Mouse (Mus musculus) small intestine, adult 2 months (tissue): ENCODE results near the gene Tmem95. TPM values are rescaled to one million over a fixed set of nuclear protein-coding genes. Genes with fewer than 3 reads are reported as not detected.

ENCODE experiments used
- H3K27ac ChIP-seq: fragments of 200-500 bp; 2 replicates; pipeline ENCODE4 v1.5.1; 2012; ENCODE audit warnings: low read depth, low read length, control low read depth, inconsistent platforms; ENCODE audit not compliant: insufficient read depth
- H3K27me3 ChIP-seq: fragments of 200-500 bp; 2 replicates; pipeline ENCODE4 v1.6.1; 2012; ENCODE audit warnings: mild to moderate bottlenecking, moderate library complexity, low read length, inconsistent platforms; ENCODE audit not compliant: control insufficient read depth, insufficient read depth
- H3K36me3 ChIP-seq: fragments of 200-500 bp; 2 replicates; pipeline ENCODE4 v1.6.1; 2012; ENCODE audit warnings: mild to moderate bottlenecking, low read length, control low read depth, inconsistent platforms; ENCODE audit not compliant: control insufficient read depth, insufficient read depth
- H3K4me1 ChIP-seq: fragments of 200-500 bp; 2 replicates; pipeline ENCODE4 v1.6.1; 2012; ENCODE audit warnings: low read length, inconsistent platforms, mixed read lengths; ENCODE audit not compliant: control insufficient read depth, insufficient read depth, insufficient read length
- H3K4me3 ChIP-seq: fragments of 200-500 bp; 2 replicates; pipeline ENCODE4 v1.5.1; 2012; ENCODE audit warnings: low read depth, mild to moderate bottlenecking, control low read depth, inconsistent platforms, low read length, moderate library complexity
- CTCF ChIP-seq: fragments of 200-500 bp; IDR thresholded peaks from 2 replicates; pipeline ENCODE4 v1.5.1; 2012; ENCODE audit warnings: low read depth, mild to moderate bottlenecking, control low read depth, inconsistent platforms, low read length, moderate library complexity, mixed read lengths; ENCODE audit not compliant: insufficient replicate concordance, insufficient read length; ENCODE audit errors: extremely low read depth
- POLR2A ChIP-seq: fragments of 200-500 bp; IDR thresholded peaks from 2 replicates; pipeline ENCODE4 v1.6.1; 2012; ENCODE audit warnings: low read depth, mild to moderate bottlenecking, control low read depth, inconsistent platforms, low read length, moderate library complexity
- WGBS: fragments of 180-500 bp; shearing (Covaris S2); methylation state at CpG from one replicate; pipeline ENCODE4 v1.1.7; 2018; 5-methylcytosine and 5-hydroxymethylcytosine counted together
- polyA plus RNA-seq: library from polyadenylated mRNA; depleted of rRNA; stranded (reverse); fragments of >200 nt; gene quantifications from 2 replicates; pipeline ENCODE4 v1.2.3, GENCODE M21; 2012

The Tmem95 gene
- polyA plus RNA-seq, 1 experiment = not detected

DNA sequence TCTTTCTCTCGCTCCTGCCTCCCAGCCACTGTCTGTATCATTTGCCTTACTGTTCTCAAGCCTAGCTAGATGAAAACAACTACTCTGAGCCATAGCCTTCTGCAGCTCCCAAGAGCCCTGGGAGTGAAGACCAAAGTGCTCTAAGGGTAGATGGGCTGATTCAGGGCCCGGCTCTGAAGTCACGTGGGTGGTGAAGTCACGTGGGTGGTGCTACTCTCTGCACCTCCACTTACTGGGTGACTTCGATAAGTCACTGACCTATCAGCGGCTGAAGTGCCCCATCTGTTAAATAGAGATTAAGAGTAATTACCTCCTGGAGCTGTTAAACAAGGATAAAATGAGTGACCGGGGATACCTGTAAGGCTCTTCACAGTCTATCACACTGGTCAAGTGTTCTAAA lies 23.8 kb downstream of the Tmem95 start:
- Histone ChIP-seq H3K4me3 (no peak overlapping the region), H3K4me1 (peaks cover 8% of the 10 kb centered on the region), H3K27ac (no peak overlapping the region), H3K27me3 (no peaks in the 10 kb centered on the region), H3K36me3 (peaks cover 48% of the 10 kb centered on the region)
- TF ChIP-seq CTCF = no peak
- TF ChIP-seq POLR2A = no peak
- 38% methylated on average over 7 of the region's 7 CpGs for WGBS

- WGBS = 74% methylated on average over 8 of the region's 8 CpGs
- H3K27ac ChIP-seq = no peak overlapping the region
Measured at GRCm38 (mm10) chr11:69850754-69851153, 27.1 kb downstream of the Tmem95 start.

DNA sequence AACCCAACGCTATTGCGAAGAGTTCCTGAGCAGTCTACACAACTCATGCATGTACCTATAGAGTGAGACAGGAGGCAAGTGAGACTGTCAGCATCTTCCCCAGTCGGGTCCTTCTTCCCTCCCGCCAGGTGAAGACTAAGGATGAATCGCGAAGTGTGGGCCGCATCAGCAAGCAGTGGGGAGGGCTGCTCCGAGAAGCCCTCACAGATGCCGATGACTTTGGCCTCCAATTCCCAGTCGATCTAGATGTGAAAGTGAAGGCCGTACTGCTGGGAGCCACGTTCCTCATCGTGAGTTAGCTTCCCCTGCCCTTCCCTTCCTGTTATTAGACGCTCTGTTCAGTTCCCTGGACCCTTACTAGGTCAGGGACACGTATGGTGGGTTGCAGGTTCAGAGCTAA lies 27.9 kb downstream of the Tmem95 start:
- H3K4me3 ChIP-seq = no peak overlapping the region
- H3K4me1 ChIP-seq = peaks cover 16% of the 10 kb centered on the region
- no peak overlapping the region for H3K27ac ChIP-seq
- H3K27me3 ChIP-seq = no peaks in the 10 kb centered on the region
- TF ChIP-seq POLR2A = no peak
- no peak for TF ChIP-seq CTCF
- H3K36me3 ChIP-seq = peaks cover 38% of the 10 kb centered on the region
- 87% methylated on average over 15 of the region's 15 CpGs for WGBS

More at GRCm38 (mm10) chr11:69850754-69851153, 27.1 kb downstream of the Tmem95 start:
- peaks cover 46% of the 10 kb centered on the region for H3K36me3 ChIP-seq
- no peak overlapping the region for H3K4me3 ChIP-seq
- TF ChIP-seq POLR2A (no peak), CTCF (no peak)
- peaks cover 14% of the 10 kb centered on the region for H3K4me1 ChIP-seq
- no peaks in the 10 kb centered on the region for H3K27me3 ChIP-seq

DNA sequence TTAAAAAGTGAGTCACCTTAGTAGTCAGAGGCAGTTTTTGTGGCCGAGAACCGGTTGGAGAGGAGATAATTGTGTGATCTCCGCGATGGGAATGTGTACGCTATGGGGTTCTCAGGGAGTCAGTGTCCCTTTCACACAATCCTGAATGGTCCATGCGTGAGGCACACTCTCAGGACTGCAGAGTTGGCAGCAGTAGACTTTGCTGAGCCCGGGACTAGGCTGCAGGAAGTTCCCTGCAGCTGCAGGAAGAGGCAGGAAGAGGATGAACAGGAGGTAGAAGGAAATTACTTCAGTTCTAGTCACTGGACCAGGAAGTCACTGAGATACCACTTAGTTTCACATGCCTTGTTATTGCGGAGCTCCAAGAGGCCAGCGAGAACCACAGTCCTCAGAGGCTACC lies 28.7 kb downstream of the Tmem95 start:
- Histone ChIP-seq H3K36me3 (peaks cover 34% of the 10 kb centered on the region), H3K4me1 (peaks cover 16% of the 10 kb centered on the region), H3K4me3 (no peak overlapping the region), H3K27ac (no peak overlapping the region), H3K27me3 (no peaks in the 10 kb centered on the region)
- WGBS = 77% methylated on average over 9 of the region's 9 CpGs
- TF ChIP-seq CTCF (no peak), POLR2A (no peak)

- Histone ChIP-seq H3K27ac (no peak overlapping the region), H3K36me3 (peaks cover 30% of the 10 kb centered on the region), H3K4me3 (no peak overlapping the region), H3K27me3 (no peaks in the 10 kb centered on the region), H3K4me1 (peaks cover 15% of the 10 kb centered on the region)
- no peak for TF ChIP-seq POLR2A
- TF ChIP-seq CTCF = no peak
- WGBS = 93% methylated on average over 6 of the region's 6 CpGs
Measured at GRCm38 (mm10) chr11:69848021-69848420, 29.8 kb downstream of the Tmem95 start.

DNA sequence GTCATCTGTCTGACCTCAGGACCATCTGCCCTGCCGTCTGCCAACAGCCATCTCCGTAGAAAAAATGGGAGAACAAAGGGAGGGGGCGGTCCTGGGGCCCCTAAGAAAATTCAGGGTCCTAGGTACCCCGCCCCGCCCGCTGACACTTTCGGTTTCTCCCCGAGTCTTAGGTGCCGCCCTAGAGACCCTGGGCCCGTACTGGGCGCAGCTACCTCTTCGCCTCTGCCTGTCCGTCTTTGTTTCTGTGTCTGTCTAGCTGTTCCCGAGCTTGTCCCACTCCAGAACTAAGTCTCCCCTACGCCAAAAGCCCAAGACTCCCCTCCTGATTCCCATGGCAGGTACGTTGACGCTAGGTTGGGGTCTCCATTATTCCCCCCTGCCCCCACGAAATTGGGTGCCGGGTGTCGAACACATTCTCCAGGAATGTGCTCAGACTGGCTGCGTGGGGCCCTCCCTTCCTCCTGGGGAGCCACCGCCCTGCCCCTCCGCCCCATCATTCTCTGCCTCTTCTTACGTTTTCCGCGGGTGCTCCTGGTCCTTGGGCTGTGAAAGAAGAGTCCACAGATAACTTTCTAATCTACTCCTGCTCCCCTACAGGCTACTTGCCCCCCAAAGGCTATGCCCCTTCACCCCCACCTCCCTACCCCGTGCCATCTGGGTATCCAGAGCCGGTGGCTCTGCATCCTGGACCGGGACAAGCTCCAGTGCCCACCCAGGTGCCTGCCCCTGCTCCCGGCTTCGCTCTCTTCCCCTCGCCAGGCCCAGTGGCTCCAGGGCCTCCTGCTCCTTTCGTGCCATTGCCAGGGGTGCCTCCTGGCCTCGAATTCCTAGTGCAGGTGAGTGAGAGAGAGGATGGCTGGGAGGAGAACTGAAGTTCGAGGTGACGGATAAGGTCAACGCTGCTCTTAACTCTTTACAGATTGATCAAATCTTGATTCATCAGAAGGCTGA lies 30.8 kb downstream of the Tmem95 start:
- WGBS = 8% methylated on average over 37 of the region's 37 CpGs
- Histone ChIP-seq H3K27ac (no peak overlapping the region), H3K36me3 (peaks cover 23% of the 10 kb centered on the region), H3K4me3 (peak overlapping the region; percentile 64), H3K27me3 (no peaks in the 10 kb centered on the region), H3K4me1 (peaks cover 15% of the 10 kb centered on the region)
- TF ChIP-seq CTCF = no peak
- no peak; the same call in 1 of the 2 replicates for TF ChIP-seq POLR2A

GRCm38 (mm10) chr11:69846198-69846680 lies 31.6 kb downstream of the Tmem95 start, which contains the start of gene Plscr3:
Gene Plscr3 (plus strand): TSS chr11:69846376.
- peaks cover 16% of the 10 kb centered on the region for H3K36me3 ChIP-seq
- no peaks in the 10 kb centered on the region for H3K27me3 ChIP-seq
- under 1% methylated on average over 38 of the region's 38 CpGs for WGBS
- H3K27ac ChIP-seq = peak within 1 kb of the TSS; percentile 85
- TF ChIP-seq CTCF = no peak
- TF ChIP-seq POLR2A = peak; percentile 92
- H3K4me3 ChIP-seq = peak within 1 kb of the TSS; percentile 64
- peaks cover 15% of the 10 kb centered on the region for H3K4me1 ChIP-seq
